In the genomic region with DNA sequence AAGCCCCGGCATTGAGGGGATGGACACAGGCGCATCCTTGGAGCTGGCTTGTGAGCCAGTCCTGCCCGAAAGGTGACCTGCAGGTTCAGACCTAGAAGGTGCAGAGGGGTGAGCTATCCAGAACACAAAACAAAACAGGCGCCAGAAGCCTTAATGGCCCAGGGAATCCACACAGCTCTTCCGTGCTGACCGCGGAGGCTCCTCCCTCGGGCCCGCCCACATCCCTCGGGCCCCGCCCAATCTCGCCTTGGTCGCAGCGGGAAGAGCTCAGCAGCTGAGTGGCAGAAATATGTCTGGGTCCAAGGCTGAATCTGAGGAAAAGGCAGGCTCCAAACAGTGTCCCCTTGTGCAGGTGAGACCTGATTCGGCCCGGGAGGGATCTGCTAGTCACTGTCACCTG, we compare ENCODE assay signal across 8 mouse cellular contexts. TPM values are rescaled to one million over a fixed set of nuclear protein-coding genes. Genes with fewer than 3 reads are reported as not detected.
DNase-seq lines count a peak whose midpoint lies in the region; ATAC-seq and TF ChIP-seq lines count a peak whose summit lies in the region.

No protein-coding gene starts in this region.

- ATAC-seq in hindbrain, postnatal 0 days = 0 out of 2 replicates have a peak, but pooled peaks have one; percentile 62
- ATAC-seq in megakaryocyte, adult 5-6 weeks (ENCODE audit: poor library complexity, severe bottlenecking) = peak; percentile 58

- no peak for TF ChIP-seq CTCF in cortical plate, adult 2 months (IDR thresholded peaks at IDR 0.05; ENCODE audit: extremely low read depth, insufficient read depth, low read length)
- TF ChIP-seq CTCF in hindbrain, postnatal 0 days (IDR thresholded peaks at IDR 0.05; ENCODE audit: low read depth) = no peak

- H3K27me3 ChIP-seq in hindbrain, postnatal 0 days (ENCODE audit: insufficient read depth, low read length) = no peaks in the 10 kb centered on the region

- H3K9me3 ChIP-seq in hindbrain, postnatal 0 days (ENCODE audit: low read length) = no peaks in the 10 kb centered on the region

- peak; percentile 28; the same call in 1 of the 2 replicates for TF ChIP-seq POLR2A in cortical plate, adult 2 months (IDR thresholded peaks at IDR 0.05; ENCODE audit: extremely low read depth, insufficient read depth, low read length)

- 25% methylated on average over 16 of the region's 16 CpGs for WGBS in hindbrain, postnatal 0 days

- no peaks in the 10 kb centered on the region for H3K36me3 ChIP-seq in hindbrain, postnatal 0 days (ENCODE audit: insufficient read depth, low read length)

- peak overlapping the region; percentile 30; the same call in 1 of the 2 replicates for H3K9ac ChIP-seq in hindbrain, postnatal 0 days (replicated peaks; ENCODE audit: low read length)

- H3K4me2 ChIP-seq in hindbrain, postnatal 0 days (ENCODE audit: low read depth, low read length) = peak overlapping the region; percentile 54

- DNase-seq in ZHBTc4 (ENCODE audit: low read depth, low spot score) = peak; percentile 92
- peak; percentile 36 to 45 for DNase-seq in gastrocnemius, adult 8-10 months (ENCODE audit: low spot score in 2 of 2)
- peak; percentile 61 for DNase-seq in hindbrain, postnatal 0 days (ENCODE audit: low spot score)
- DNase-seq in left cerebral cortex, adult 8-10 months (ENCODE audit: low spot score in 2 of 2) = peak; percentile 21 to 34
- peak; percentile 60 to 71 for DNase-seq in right cerebral cortex, postnatal 10 days (ENCODE audit: low spot score in 2 of 2)
- peak; percentile 69 to 83 for DNase-seq in urinary bladder, postnatal 36 days (ENCODE audit: low spot score in 2 of 2)

- H3K4me1 ChIP-seq in cortical plate, adult 2 months (ENCODE audit: control insufficient read depth, insufficient read depth, low read length) = no peaks in the 10 kb centered on the region; the same call in 1 of the 2 replicates
- H3K4me1 ChIP-seq in hindbrain, postnatal 0 days (ENCODE audit: insufficient read depth, low read length) = no peaks in the 10 kb centered on the region

- no peak overlapping the region for H3K27ac ChIP-seq in cortical plate, adult 2 months (ENCODE audit: insufficient read depth, low read length)
- H3K27ac ChIP-seq in hindbrain, postnatal 0 days = no peak overlapping the region

- H3K4me3 ChIP-seq in cortical plate, adult 2 months (ENCODE audit: insufficient read depth, low read length) = peak overlapping the region; percentile 51
- H3K4me3 ChIP-seq in hindbrain, postnatal 0 days (ENCODE audit: low read length) = peak overlapping the region; percentile 36

RNA-seq across cellular contexts. Expression of a gene that starts 3.1 kb away (rescaled TPM):
- polyA plus RNA-seq in cortical plate, adult 2 months (2012; rRNA removed) = 2.9 and 3.7 TPM in 2 replicates
- 1 to 10 TPM; 1.2 to 1.9 (median 1.7) TPM for total RNA-seq in gastrocnemius, adult 8-10 months (2022)
- total RNA-seq in hindbrain, postnatal 0 days (2014; rRNA removed) = 4.6 and 5.3 TPM in 2 replicates
- polyA plus RNA-seq in hindbrain, postnatal 0 days (2015; fragmentation: Nextera tagmentation; extraction: Ambion mirVana) = 2.4 and 2.8 TPM in 2 replicates
- total RNA-seq in left cerebral cortex, adult 8-10 months (2022) = 1 to 10 TPM; 4.8 to 5.3 (median 4.9) TPM
- 25.7 and 34.4 TPM in 2 replicates for total RNA-seq in megakaryocyte, adult 5-6 weeks (2015)
- total RNA-seq in megakaryocyte, adult 5-6 weeks (2017) = 34.5 and 35.6 TPM in 2 replicates

RNA-seq across cellular contexts. Expression of a gene that starts 3.1 kb away (rescaled TPM):
- polyA plus RNA-seq in cortical plate, adult 2 months (2012; rRNA removed) = 17.2 and 17.8 TPM in 2 replicates
- 10 to 100 TPM; 15.1 to 21.0 (median 16.4) TPM for total RNA-seq in gastrocnemius, adult 8-10 months (2022)
- total RNA-seq in hindbrain, postnatal 0 days (2014; rRNA removed) = 12.0 and 14.4 TPM in 2 replicates
- polyA plus RNA-seq in hindbrain, postnatal 0 days (2015; fragmentation: Nextera tagmentation; extraction: Ambion mirVana) = 21.3 and 21.5 TPM in 2 replicates
- 10 to 100 TPM; 31.1 to 37.4 (median 33.7) TPM for total RNA-seq in left cerebral cortex, adult 8-10 months (2022)
- total RNA-seq in megakaryocyte, adult 5-6 weeks (2015) = 22.1 and 24.2 TPM in 2 replicates
- total RNA-seq in megakaryocyte, adult 5-6 weeks (2017) = 42.7 and 47.2 TPM in 2 replicates

RNA-seq across cellular contexts. Expression of a gene that starts 35.7 kb away (rescaled TPM):
- 28.6 and 29.0 TPM in 2 replicates for polyA plus RNA-seq in cortical plate, adult 2 months (2012; rRNA removed)
- 10 to 100 TPM; 18.7 to 27.0 (median 23.0) TPM for total RNA-seq in gastrocnemius, adult 8-10 months (2022)
- total RNA-seq in hindbrain, postnatal 0 days (2014; rRNA removed) = 14.7 and 17.7 TPM in 2 replicates
- polyA plus RNA-seq in hindbrain, postnatal 0 days (2015; fragmentation: Nextera tagmentation; extraction: Ambion mirVana) = 52.8 and 57.0 TPM in 2 replicates
- 10 to 100 TPM; 39.4 to 47.4 (median 43.8) TPM for total RNA-seq in left cerebral cortex, adult 8-10 months (2022)
- 39.0 and 40.4 TPM in 2 replicates for total RNA-seq in megakaryocyte, adult 5-6 weeks (2015)
- 42.2 and 48.4 TPM in 2 replicates for total RNA-seq in megakaryocyte, adult 5-6 weeks (2017)

RNA-seq across cellular contexts. Expression of a gene that starts 53.0 kb away (rescaled TPM):
- 0.69 and 1.0 TPM in 2 replicates for polyA plus RNA-seq in cortical plate, adult 2 months (2012; rRNA removed)
- not detected for total RNA-seq in gastrocnemius, adult 8-10 months (2022)
- total RNA-seq in hindbrain, postnatal 0 days (2014; rRNA removed) = 1.3 and 1.5 TPM in 2 replicates
- 0.57 and 1.1 TPM in 2 replicates for polyA plus RNA-seq in hindbrain, postnatal 0 days (2015; fragmentation: Nextera tagmentation; extraction: Ambion mirVana)
- 1 to 10 TPM in 1 of 4 experiments, under 1 TPM in 3; 0.27 to 1.1 (median 0.50) TPM for total RNA-seq in left cerebral cortex, adult 8-10 months (2022)
- not detected in 2 replicates for total RNA-seq in megakaryocyte, adult 5-6 weeks (2015)
- total RNA-seq in megakaryocyte, adult 5-6 weeks (2017) = 0.22 TPM in 1 of 2 replicates, not detected in the other

RNA-seq across cellular contexts. Expression of a gene that starts 56.5 kb away (rescaled TPM):
- 26.5 and 29.9 TPM in 2 replicates for polyA plus RNA-seq in cortical plate, adult 2 months (2012; rRNA removed)
- 10 to 100 TPM; 11.3 to 27.6 (median 16.6) TPM for total RNA-seq in gastrocnemius, adult 8-10 months (2022)
- 5.4 and 12.5 TPM in 2 replicates for total RNA-seq in hindbrain, postnatal 0 days (2014; rRNA removed)
- 110 and 119 TPM in 2 replicates for polyA plus RNA-seq in hindbrain, postnatal 0 days (2015; fragmentation: Nextera tagmentation; extraction: Ambion mirVana)
- 10 to 100 TPM; 12.1 to 25.0 (median 17.5) TPM for total RNA-seq in left cerebral cortex, adult 8-10 months (2022)
- total RNA-seq in megakaryocyte, adult 5-6 weeks (2015) = 68.9 and 78.0 TPM in 2 replicates
- total RNA-seq in megakaryocyte, adult 5-6 weeks (2017) = 58.5 and 73.2 TPM in 2 replicates

Comparison
In these comparisons a context has a peak if more than half of its experiments do, and no peak if none do; other contexts are left out.
1. DNase-seq: peak in every context shown above with its lines; median percentile 92 in ZHBTc4; 76 in urinary bladder, postnatal 36 days; 66 in right cerebral cortex, postnatal 10 days; 61 in hindbrain, postnatal 0 days; 40 in gastrocnemius, adult 8-10 months; 28 in left cerebral cortex, adult 8-10 months.